Mouse (Mus musculus): ENCODE results near the gene Cntn5.

- no peak for TF ChIP-seq CTCF (IDR thresholded peaks at IDR 0.05; ENCODE audit: control insufficient read depth, insufficient read depth, insufficient read length)
- TF ChIP-seq MYOG (IDR thresholded peaks at IDR 0.05; ENCODE audit: control insufficient read depth, extremely low read depth, insufficient read length) = no peak
Measured at GRCm38 (mm10) chr9:10657144-10657748, 247.3 kb downstream of the Cntn5 start.

Data from C2C12 (cell line).